Mouse (Mus musculus) limb, embryonic 14.5 days (tissue): ENCODE measurements around the gene Gm20390. TPM values are rescaled to one million over a fixed set of nuclear protein-coding genes. Genes with fewer than 3 reads are reported as not detected.

Experiments
- ATAC-seq: fragments of 200-750 bp; cut with Nextera tagmentation; 2 replicates; pipeline ENCODE4 v1.8.0; 2017; ENCODE audit warnings: low read depth, moderate number of reproducible peaks, moderate TSS enrichment; ENCODE audit not compliant: low FRiP score
- DNase-seq: peaks from one replicate; pipeline ENCODE4 v3.0.0-alpha.2; 2015; ENCODE audit warnings: low spot score
- H3K27ac ChIP-seq: fragments of 300-500 bp; sonication (generic); replicated peaks from 2 replicates; pipeline ENCODE4 v1.5.1; 2014; ENCODE audit warnings: low read depth, mild to moderate bottlenecking, low read length, moderate library complexity, mixed read lengths
- H3K27me3 ChIP-seq: fragments of 300-500 bp; sonication (generic); 2 replicates; pipeline ENCODE4 v1.6.1; 2014; ENCODE audit warnings: low read length, mixed read lengths; ENCODE audit not compliant: control insufficient read depth, insufficient read depth
- H3K36me3 ChIP-seq: fragments of 300-500 bp; sonication (generic); 2 replicates; pipeline ENCODE4 v1.6.1; 2014; ENCODE audit warnings: mild to moderate bottlenecking, low read length, moderate library complexity, mixed read lengths; ENCODE audit not compliant: control insufficient read depth, insufficient read depth
- H3K4me1 ChIP-seq: fragments of 300-500 bp; sonication (generic); 2 replicates; pipeline ENCODE4 v1.6.1; 2014; ENCODE audit warnings: antibody characterized with exemption, low read length, mixed read lengths; ENCODE audit not compliant: control insufficient read depth, insufficient read depth
- H3K4me2 ChIP-seq: fragments of 300-500 bp; sonication (generic); replicated peaks from 2 replicates; pipeline ENCODE4 v1.6.1; 2014; ENCODE audit warnings: low read depth, mild to moderate bottlenecking, low read length, moderate library complexity; ENCODE audit not compliant: severe bottlenecking
- H3K4me3 ChIP-seq: fragments of 300-500 bp; sonication (generic); replicated peaks from 2 replicates; pipeline ENCODE4 v1.5.1; 2014; ENCODE audit warnings: low read length
- H3K9ac ChIP-seq: fragments of 300-500 bp; sonication (generic); 2 replicates; pipeline ENCODE4 v1.6.1; 2014; ENCODE audit warnings: mild to moderate bottlenecking, low read depth, low read length, moderate library complexity; ENCODE audit not compliant: severe bottlenecking
- H3K9me3 ChIP-seq: fragments of 300-500 bp; sonication (generic); 2 replicates; pipeline ENCODE4 v1.6.1; 2016; ENCODE audit warnings: low read length; ENCODE audit not compliant: control insufficient read depth
- POLR2A ChIP-seq: fragments of 200-500 bp; IDR thresholded peaks from 2 replicates; pipeline ENCODE4 v1.8.0; 2012; ENCODE audit warnings: inconsistent platforms, mild to moderate bottlenecking, moderate library complexity, borderline replicate concordance; ENCODE audit not compliant: insufficient read depth, insufficient read length; ENCODE audit errors: extremely low read depth
- WGBS: fragments of 180-500 bp; shearing (Covaris S2); extraction: QIAGEN DNeasy Blood & Tissue Kit; methylation state at CpG from one replicate; pipeline ENCODE4 v1.1.7; 2014; 5-methylcytosine and 5-hydroxymethylcytosine counted together
- polyA plus RNA-seq, 2 experiments: library from polyadenylated mRNA; depleted of rRNA in 1 of 2; stranded (reverse) in 1 of 2; unstranded in 1 of 2; fragments of >200 nt; fragmentation: Nextera tagmentation in 1 of 2; extraction: Ambion mirVana in 1 of 2; gene quantifications; 2 replicates each; pipeline versions ENCODE4 v1.2.1 to v1.2.3; 2012 to 2014

Gene Gm20390
- polyA plus RNA-seq, 2 experiments: 122 to 365 TPM

- Histone ChIP-seq H3K36me3 (peaks cover 10% of the 10 kb centered on the region), H3K27me3 (no peaks in the 10 kb centered on the region), H3K27ac (no peak overlapping the region), H3K4me1 (0 out of 2 replicates have a peak, but pooled peaks cover 7% of the 10 kb centered on the region), H3K4me2 (no peak overlapping the region), H3K9ac (no peak overlapping the region), H3K4me3 (no peak overlapping the region), H3K9me3 (no peaks in the 10 kb centered on the region)
- TF ChIP-seq POLR2A: no peak
- ATAC-seq: no peak
- DNase-seq: no peak
- WGBS: 86% methylated on average over 1 of the region's 1 CpGs
These were observed 1.7 kb upstream of the Gm20390 start for GRCm38 (mm10) chr11:93969799-93970198.

- Histone ChIP-seq H3K4me1 (0 out of 2 replicates have a peak, but pooled peaks cover 7% of the 10 kb centered on the region), H3K27ac (no peak overlapping the region), H3K36me3 (peaks cover 15% of the 10 kb centered on the region), H3K9ac (no peak overlapping the region), H3K4me3 (no peak overlapping the region), H3K9me3 (no peaks in the 10 kb centered on the region), H3K27me3 (no peaks in the 10 kb centered on the region), H3K4me2 (no peak overlapping the region)
- 92% methylated on average over 6 of the region's 6 CpGs for WGBS
- no peak for TF ChIP-seq POLR2A
- DNase-seq: no peak
- no peak for ATAC-seq
These were observed 1.1 kb upstream of the Gm20390 start for GRCm38 (mm10) chr11:93969171-93969570.

GRCm38 (mm10) chr11:93968848-93969128, 695 bp upstream of the Gm20390 start:
- no peak for TF ChIP-seq POLR2A
- H3K9me3 ChIP-seq: no peaks in the 10 kb centered on the region
- H3K4me3 ChIP-seq: peak overlapping the region; percentile 75
- WGBS: 45% methylated on average over 6 of the region's 6 CpGs
- H3K4me2 ChIP-seq: peak overlapping the region; percentile 48
- ATAC-seq: no peak
- H3K27ac ChIP-seq: no peak overlapping the region
- 0 out of 2 replicates have a peak, but pooled peaks cover 7% of the 10 kb centered on the region for H3K4me1 ChIP-seq
- H3K27me3 ChIP-seq: no peaks in the 10 kb centered on the region
- peaks cover 19% of the 10 kb centered on the region for H3K36me3 ChIP-seq
- no peak overlapping the region for H3K9ac ChIP-seq
- DNase-seq: no peak

GRCm38 (mm10) chr11:93967381-93967780, 712 bp downstream of the Gm20390 start:
- Histone ChIP-seq H3K4me1 (0 out of 2 replicates have a peak, but pooled peaks cover 7% of the 10 kb centered on the region), H3K4me3 (peak overlapping the region; percentile 75), H3K4me2 (peak overlapping the region; percentile 78), H3K27me3 (no peaks in the 10 kb centered on the region), H3K9me3 (no peaks in the 10 kb centered on the region), H3K27ac (peak overlapping the region; percentile 63; the same call in 1 of the 2 replicates), H3K9ac (peak overlapping the region; percentile 62), H3K36me3 (peaks cover 32% of the 10 kb centered on the region)
- DNase-seq: no peak
- ATAC-seq: no peak
- under 1% methylated on average over 11 of the region's 11 CpGs for whole genome bisulfite sequencing
- no peak for TF ChIP-seq POLR2A

GRCm38 (mm10) chr11:93965391-93965790, 2.7 kb downstream of the Gm20390 start:
- no peak for DNase-seq
- Histone ChIP-seq H3K9ac (no peak overlapping the region), H3K4me3 (no peak overlapping the region), H3K4me2 (no peak overlapping the region), H3K27ac (no peak overlapping the region), H3K4me1 (0 out of 2 replicates have a peak, but pooled peaks cover 7% of the 10 kb centered on the region), H3K27me3 (no peaks in the 10 kb centered on the region), H3K9me3 (no peaks in the 10 kb centered on the region), H3K36me3 (peaks cover 47% of the 10 kb centered on the region)
- TF ChIP-seq POLR2A: no peak
- 91% methylated on average over 6 of the region's 6 CpGs for WGBS
- no peak for ATAC-seq

GRCm38 (mm10) chr11:93963013-93963412, 5.1 kb downstream of the Gm20390 start:
- Histone ChIP-seq H3K4me2 (no peak overlapping the region), H3K27ac (no peak overlapping the region), H3K27me3 (no peaks in the 10 kb centered on the region), H3K9ac (no peak overlapping the region), H3K4me3 (no peak overlapping the region), H3K9me3 (no peaks in the 10 kb centered on the region), H3K36me3 (peaks cover 71% of the 10 kb centered on the region), H3K4me1 (0 out of 2 replicates have a peak, but pooled peaks cover 7% of the 10 kb centered on the region)
- DNase-seq (no peak), ATAC-seq (no peak)
- TF ChIP-seq POLR2A: no peak
- 88% methylated on average over 4 of the region's 4 CpGs for WGBS
